Mouse (Mus musculus): ENCODE results near the gene Eif4e. TPM values are rescaled to one million over a fixed set of nuclear protein-coding genes. Genes with fewer than 3 reads are reported as not detected.

Eif4e gene
- polyA plus RNA-seq, 1 experiment from 2014 or later = 401 TPM

GRCm38 (mm10) chr3:138495166-138496145 is 30.5 kb upstream of the Eif4e start:
- no peak overlapping the region for H3K9ac ChIP-seq (replicated peaks; ENCODE audit: low read length)
- H3K4me2 ChIP-seq (replicated peaks; ENCODE audit: low read depth, low read length) = no peak overlapping the region
- H3K36me3 ChIP-seq (ENCODE audit: insufficient read depth, low read length) = no peaks in the 10 kb centered on the region
- no peak overlapping the region for H3K27ac ChIP-seq (ENCODE audit: low read length)
- no peaks in the 10 kb centered on the region for H3K9me3 ChIP-seq (ENCODE audit: low read length)
- 79% methylated on average over 11 of the region's 11 CpGs for WGBS
- no peak for ATAC-seq (ENCODE audit: low FRiP score, low TSS enrichment)
- no peaks in the 10 kb centered on the region for H3K27me3 ChIP-seq (ENCODE audit: insufficient read depth, low read length)
- H3K4me1 ChIP-seq (ENCODE audit: insufficient read depth, low read length) = no peaks in the 10 kb centered on the region
- no peak overlapping the region for H3K4me3 ChIP-seq (ENCODE audit: low read length)

- Histone ChIP-seq H3K9ac (replicated peaks; ENCODE audit: low read length) (no peak overlapping the region), H3K4me2 (replicated peaks; ENCODE audit: low read depth, low read length) (no peak overlapping the region), H3K4me3 (ENCODE audit: low read length) (no peak overlapping the region), H3K36me3 (ENCODE audit: insufficient read depth, low read length) (no peaks in the 10 kb centered on the region), H3K9me3 (ENCODE audit: low read length) (no peaks in the 10 kb centered on the region), H3K4me1 (ENCODE audit: insufficient read depth, low read length) (no peaks in the 10 kb centered on the region), H3K27me3 (ENCODE audit: insufficient read depth, low read length) (no peaks in the 10 kb centered on the region), H3K27ac (ENCODE audit: low read length) (no peak overlapping the region)
- no peak for ATAC-seq (ENCODE audit: low FRiP score, low TSS enrichment)
- 68% methylated on average over 4 of the region's 4 CpGs for WGBS
Measured at GRCm38 (mm10) chr3:138498731-138499130, 27.2 kb upstream of the Eif4e start.

- WGBS = 40% methylated on average over 15 of the region's 15 CpGs
- Histone ChIP-seq H3K4me1 (ENCODE audit: insufficient read depth, low read length) (no peaks in the 10 kb centered on the region), H3K27me3 (ENCODE audit: insufficient read depth, low read length) (no peaks in the 10 kb centered on the region), H3K9ac (replicated peaks; ENCODE audit: low read length) (no peak overlapping the region), H3K4me2 (replicated peaks; ENCODE audit: low read depth, low read length) (no peak overlapping the region), H3K9me3 (ENCODE audit: low read length) (no peaks in the 10 kb centered on the region), H3K4me3 (ENCODE audit: low read length) (no peak overlapping the region), H3K27ac (ENCODE audit: low read length) (no peak overlapping the region), H3K36me3 (ENCODE audit: insufficient read depth, low read length) (no peaks in the 10 kb centered on the region)
- no peak for ATAC-seq (ENCODE audit: low FRiP score, low TSS enrichment)
Measured at GRCm38 (mm10) chr3:138499854-138500740, 25.9 kb upstream of the Eif4e start.

- no peak for ATAC-seq (ENCODE audit: low FRiP score, low TSS enrichment)
- Histone ChIP-seq H3K27ac (ENCODE audit: low read length) (no peak overlapping the region), H3K4me2 (replicated peaks; ENCODE audit: low read depth, low read length) (no peak overlapping the region), H3K9me3 (ENCODE audit: low read length) (no peaks in the 10 kb centered on the region), H3K9ac (replicated peaks; ENCODE audit: low read length) (no peak overlapping the region), H3K27me3 (ENCODE audit: insufficient read depth, low read length) (no peaks in the 10 kb centered on the region), H3K4me3 (ENCODE audit: low read length) (no peak overlapping the region), H3K36me3 (ENCODE audit: insufficient read depth, low read length) (no peaks in the 10 kb centered on the region), H3K4me1 (ENCODE audit: insufficient read depth, low read length) (no peaks in the 10 kb centered on the region)
- WGBS = 84% methylated on average over 11 of the region's 11 CpGs
Measured at GRCm38 (mm10) chr3:138503754-138504153, 22.2 kb upstream of the Eif4e start.

GRCm38 (mm10) chr3:138506749-138507148 is 19.2 kb upstream of the Eif4e start:
- ATAC-seq (ENCODE audit: low FRiP score, low TSS enrichment) = no peak
- no peaks in the 10 kb centered on the region for H3K4me1 ChIP-seq (ENCODE audit: insufficient read depth, low read length)
- no peak overlapping the region for H3K4me2 ChIP-seq (replicated peaks; ENCODE audit: low read depth, low read length)
- H3K9me3 ChIP-seq (ENCODE audit: low read length) = no peaks in the 10 kb centered on the region
- no peak overlapping the region for H3K4me3 ChIP-seq (ENCODE audit: low read length)
- H3K27ac ChIP-seq (ENCODE audit: low read length) = no peak overlapping the region
- H3K36me3 ChIP-seq (ENCODE audit: insufficient read depth, low read length) = no peaks in the 10 kb centered on the region
- H3K27me3 ChIP-seq (ENCODE audit: insufficient read depth, low read length) = no peaks in the 10 kb centered on the region
- H3K9ac ChIP-seq (replicated peaks; ENCODE audit: low read length) = no peak overlapping the region
- WGBS = 43% methylated on average over 6 of the region's 6 CpGs

GRCm38 (mm10) chr3:138509581-138509980 is 16.4 kb upstream of the Eif4e start:
- Histone ChIP-seq H3K4me3 (ENCODE audit: low read length) (no peak overlapping the region), H3K4me1 (ENCODE audit: insufficient read depth, low read length) (no peaks in the 10 kb centered on the region), H3K27me3 (ENCODE audit: insufficient read depth, low read length) (no peaks in the 10 kb centered on the region), H3K4me2 (replicated peaks; ENCODE audit: low read depth, low read length) (no peak overlapping the region), H3K27ac (ENCODE audit: low read length) (no peak overlapping the region), H3K36me3 (ENCODE audit: insufficient read depth, low read length) (no peaks in the 10 kb centered on the region), H3K9ac (replicated peaks; ENCODE audit: low read length) (no peak overlapping the region), H3K9me3 (ENCODE audit: low read length) (no peaks in the 10 kb centered on the region)
- WGBS = 85% methylated on average over 2 of the region's 2 CpGs
- ATAC-seq (ENCODE audit: low FRiP score, low TSS enrichment) = no peak

GRCm38 (mm10) chr3:138510471-138510870 is 15.5 kb upstream of the Eif4e start:
- no peak for ATAC-seq (ENCODE audit: low FRiP score, low TSS enrichment)

GRCm38 (mm10) chr3:138513243-138513642 is 12.7 kb upstream of the Eif4e start:
- WGBS = 32% methylated on average over 12 of the region's 12 CpGs
- 0 out of 2 replicates have a peak, but pooled peaks have one; percentile 10 for ATAC-seq (ENCODE audit: low FRiP score, low TSS enrichment)
- H3K4me3 ChIP-seq (ENCODE audit: low read length) = peak overlapping the region; percentile 23; the same call in 1 of the 2 replicates

More at GRCm38 (mm10) chr3:138510471-138510870, 15.5 kb upstream of the Eif4e start:
- Histone ChIP-seq H3K9ac (replicated peaks; ENCODE audit: low read length) (no peak overlapping the region), H3K36me3 (ENCODE audit: insufficient read depth, low read length) (no peaks in the 10 kb centered on the region), H3K4me1 (ENCODE audit: insufficient read depth, low read length) (peaks cover 3% of the 10 kb centered on the region; the same call in 1 of the 2 replicates), H3K4me3 (ENCODE audit: low read length) (no peak overlapping the region), H3K27ac (ENCODE audit: low read length) (no peak overlapping the region), H3K4me2 (replicated peaks; ENCODE audit: low read depth, low read length) (no peak overlapping the region), H3K9me3 (ENCODE audit: low read length) (no peaks in the 10 kb centered on the region), H3K27me3 (ENCODE audit: insufficient read depth, low read length) (no peaks in the 10 kb centered on the region)
- 38% methylated on average over 5 of the region's 5 CpGs for WGBS

GRCm38 (mm10) chr3:138514749-138515148 is 11.2 kb upstream of the Eif4e start:
- H3K9ac ChIP-seq (replicated peaks; ENCODE audit: low read length) = no peak overlapping the region
- no peaks in the 10 kb centered on the region for H3K27me3 ChIP-seq (ENCODE audit: insufficient read depth, low read length)
- 47% methylated on average over 3 of the region's 3 CpGs for WGBS
- H3K4me2 ChIP-seq (replicated peaks; ENCODE audit: low read depth, low read length) = no peak overlapping the region
- ATAC-seq (ENCODE audit: low FRiP score, low TSS enrichment) = 0 out of 2 replicates have a peak, but pooled peaks have one; percentile 5
- peaks cover 9% of the 10 kb centered on the region; the same call in 1 of the 2 replicates for H3K4me1 ChIP-seq (ENCODE audit: insufficient read depth, low read length)
- H3K27ac ChIP-seq (ENCODE audit: low read length) = no peak overlapping the region
- no peak overlapping the region for H3K4me3 ChIP-seq (ENCODE audit: low read length)
- H3K9me3 ChIP-seq (ENCODE audit: low read length) = no peaks in the 10 kb centered on the region
- no peaks in the 10 kb centered on the region for H3K36me3 ChIP-seq (ENCODE audit: insufficient read depth, low read length)

More at GRCm38 (mm10) chr3:138513243-138513642, 12.7 kb upstream of the Eif4e start:
- H3K27ac ChIP-seq (ENCODE audit: low read length) = no peak overlapping the region
- peaks cover 9% of the 10 kb centered on the region; the same call in 1 of the 2 replicates for H3K4me1 ChIP-seq (ENCODE audit: insufficient read depth, low read length)
- peak overlapping the region; percentile 47 for H3K4me2 ChIP-seq (replicated peaks; ENCODE audit: low read depth, low read length)
- no peaks in the 10 kb centered on the region for H3K27me3 ChIP-seq (ENCODE audit: insufficient read depth, low read length)
- no peaks in the 10 kb centered on the region for H3K36me3 ChIP-seq (ENCODE audit: insufficient read depth, low read length)
- no peaks in the 10 kb centered on the region for H3K9me3 ChIP-seq (ENCODE audit: low read length)
- H3K9ac ChIP-seq (replicated peaks; ENCODE audit: low read length) = no peak overlapping the region
